Mouse (Mus musculus) myocyte (in vitro differentiated cells): ENCODE results near the gene BC048562.

Experiments used
- CEBPB ChIP-seq: IDR thresholded peaks from 2 replicates; pipeline ENCODE4 v1.6.1; 2011; ENCODE audit warnings: mild to moderate bottlenecking, moderate library complexity; ENCODE audit not compliant: poor library complexity, insufficient read depth, severe bottlenecking
- E2F4 ChIP-seq: IDR thresholded peaks from one replicate; pipeline ENCODE4 v1.6.1; 2011; ENCODE audit warnings: mild to moderate bottlenecking, control low read depth, moderate library complexity; ENCODE audit not compliant: insufficient read depth
- MAX ChIP-seq: IDR thresholded peaks from one replicate; pipeline ENCODE4 v1.6.1; 2011; ENCODE audit warnings: low read depth, mild to moderate bottlenecking, control low read depth
- MYOD1 ChIP-seq, 3 experiments: IDR thresholded peaks; one replicate each; pipeline ENCODE4 v1.6.1; 2011; ENCODE audit warnings: control low read depth in 2 of 3, low read depth in 2 of 3, mild to moderate bottlenecking in 2 of 3, moderate library complexity in 1 of 3; ENCODE audit not compliant: insufficient read length in 2 of 3, control insufficient read depth in 1 of 3
- MYOG ChIP-seq, 3 experiments: IDR thresholded peaks; one replicate each; pipeline ENCODE4 v1.6.1; 2011; ENCODE audit warnings: control low read depth in 2 of 3, low read depth in 2 of 3, mild to moderate bottlenecking in 2 of 3; ENCODE audit not compliant: insufficient read length in 2 of 3, control insufficient read depth in 1 of 3, insufficient read depth in 1 of 3
- POLR2A ChIP-seq: IDR thresholded peaks from one replicate; pipeline ENCODE4 v1.6.1; 2011; ENCODE audit warnings: low read depth, mild to moderate bottlenecking, control low read depth, moderate library complexity; ENCODE audit not compliant: insufficient read length
- POLR2AphosphoS2 ChIP-seq: IDR thresholded peaks from one replicate; pipeline ENCODE4 v1.6.1; 2011; ENCODE audit warnings: low read depth, control low read depth; ENCODE audit not compliant: insufficient read length
- TCF12 ChIP-seq: IDR thresholded peaks from one replicate; pipeline ENCODE4 v1.6.1; 2011; ENCODE audit warnings: mild to moderate bottlenecking, control low read depth; ENCODE audit not compliant: poor library complexity, insufficient read depth, severe bottlenecking
- USF1 ChIP-seq: IDR thresholded peaks from one replicate; pipeline ENCODE4 v1.6.1; 2011; ENCODE audit warnings: low read depth, mild to moderate bottlenecking, control low read depth, moderate library complexity

DNA sequence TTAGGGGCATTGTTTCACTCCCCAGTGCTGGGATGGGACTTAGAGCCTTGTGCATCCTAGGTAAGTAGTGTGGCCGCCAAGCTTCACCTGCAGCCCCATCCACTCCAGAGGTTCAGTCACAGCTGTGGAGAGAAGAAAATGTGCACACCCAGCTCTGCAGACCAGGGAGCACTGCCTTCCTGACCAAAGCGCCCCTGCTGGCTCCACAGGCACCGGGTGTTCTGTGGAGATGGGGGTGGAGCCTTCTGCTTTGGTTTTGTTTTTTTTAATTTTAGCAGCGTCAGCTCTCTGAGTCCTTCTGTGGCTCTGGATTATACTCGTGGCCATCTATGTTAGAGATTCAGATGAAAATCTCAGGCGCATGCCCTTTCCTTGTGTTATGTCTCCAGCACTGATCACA is 47.1 kb upstream of the BC048562 start:
- TF ChIP-seq USF1 (no peak), POLR2A (no peak), POLR2AphosphoS2 (no peak), E2F4 (no peak), TCF12 (no peak), MYOD1 (IDR thresholded peaks at IDR 0.05; ENCODE audit: control insufficient read depth in 1 of 3, insufficient read length in 2 of 3, low read depth in 2 of 3) (no peak), MAX (no peak), MYOG (IDR thresholded peaks at IDR 0.05; ENCODE audit: control insufficient read depth in 1 of 3, insufficient read depth in 1 of 3, insufficient read length in 2 of 3, low read depth in 2 of 3) (no peak), CEBPB (no peak)
